Mouse (Mus musculus) G1E (cell line): Measurements from ENCODE around the gene Keap1. TPM values are rescaled to one million over a fixed set of nuclear protein-coding genes. Genes with fewer than 3 reads are reported as not detected.
A peak's percentile ranks its signal among the peaks of the same experiment; 100 is the strongest.

Experiments
- ATAC-seq: 2 replicates; pipeline ENCODE4 v1.8.0; 2016; ENCODE audit warnings: mild to moderate bottlenecking; ENCODE audit not compliant: insufficient number of reproducible peaks, poor library complexity, low FRiP score, severe bottlenecking; ENCODE audit errors: extremely low read depth
- DNase-seq: peaks from one replicate; pipeline ENCODE4 v3.0.0; 2012; ENCODE audit warnings: low spot score
- H3K27me3 ChIP-seq: 2 replicates; pipeline ENCODE4 v1.6.1; 2012; ENCODE audit warnings: mild to moderate bottlenecking, low read length, inconsistent platforms; ENCODE audit not compliant: insufficient read depth
- H3K36me3 ChIP-seq: replicated peaks from 2 replicates; pipeline ENCODE3; 2012; ENCODE audit warnings: mild to moderate bottlenecking, inconsistent platforms
- H3K4me1 ChIP-seq: 2 replicates; pipeline ENCODE4 v1.6.1; 2012; ENCODE audit warnings: low read depth, low read length, inconsistent platforms, mixed read lengths; ENCODE audit not compliant: insufficient read depth
- H3K4me3 ChIP-seq: 2 replicates; pipeline ENCODE4 v1.5.1; 2012; ENCODE audit warnings: low read depth, mild to moderate bottlenecking, inconsistent platforms, low read length, moderate library complexity, mixed read lengths
- H3K9me3 ChIP-seq: replicated peaks from 2 replicates; pipeline ENCODE4 v1.6.1; 2012; ENCODE audit warnings: inconsistent platforms
- CTCF ChIP-seq: IDR thresholded peaks from 2 replicates; pipeline ENCODE4 v1.5.1; 2012; ENCODE audit warnings: low read depth, low read length, inconsistent platforms, mixed read lengths
- GATA1 ChIP-seq: IDR thresholded peaks from 2 replicates; pipeline ENCODE4 v1.6.1; 2012; ENCODE audit warnings: borderline replicate concordance, low read length, inconsistent platforms, mixed read lengths
- GATA2 ChIP-seq: IDR thresholded peaks from 2 replicates; pipeline ENCODE4 v1.6.1; 2012; ENCODE audit warnings: low read depth, low read length, inconsistent platforms, borderline replicate concordance
- POLR2AphosphoS5 ChIP-seq: IDR thresholded peaks from 2 replicates; pipeline ENCODE4 v1.6.1; 2012; ENCODE audit warnings: low read depth, low read length, inconsistent platforms; ENCODE audit not compliant: insufficient replicate concordance
- TAL1 ChIP-seq: conservative IDR thresholded peaks from 2 replicates; pipeline ENCODE4 v1.6.1; 2012; ENCODE audit warnings: low read depth, low read length, inconsistent platforms, mixed read lengths
- polyA plus RNA-seq: library from polyadenylated mRNA; stranded (reverse); fragments of >175 nt; gene quantifications from 2 replicates; pipeline ENCODE4 v1.2.3, GENCODE M21; 2012
- total RNA-seq, 2 experiments: library from RNA; stranded (forward) in 1 of 2; stranded (reverse) in 1 of 2; fragments of 200-1000 nt in 1 of 2; fragments of >200 nt in 1 of 2; fragmentation: Nextera tagmentation in 1 of 2; gene quantifications; 2 replicates each; pipeline ENCODE4 v1.2.3; 2014 to 2017

Gene Keap1
- total and polyA plus RNA-seq, 3 experiments: 21.3 to 73.3 (median 46.4) TPM

- DNase-seq: no peak
- H3K9me3 ChIP-seq: peaks cover 13% of the 10 kb centered on the region
- TF ChIP-seq CTCF: no peak
- TF ChIP-seq GATA2: no peak
- TF ChIP-seq POLR2AphosphoS5: no peak
- no peak for TF ChIP-seq GATA1
- no peak for TF ChIP-seq TAL1
- H3K4me3 ChIP-seq: peak overlapping the region; percentile 1; the same call in 1 of the 2 replicates
- no peak for ATAC-seq
- H3K36me3 ChIP-seq: peaks cover 12% of the 10 kb centered on the region
- H3K27me3 ChIP-seq: peaks cover 41% of the 10 kb centered on the region
- H3K4me1 ChIP-seq: peaks cover 35% of the 10 kb centered on the region
These were observed 5.4 kb upstream of the Keap1 start for GRCm38 (mm10) chr9:21244428-21245112.

- Histone ChIP-seq H3K9me3 (peaks cover 13% of the 10 kb centered on the region), H3K4me3 (no peak overlapping the region), H3K4me1 (peaks cover 40% of the 10 kb centered on the region), H3K36me3 (peaks cover 12% of the 10 kb centered on the region), H3K27me3 (peaks cover 35% of the 10 kb centered on the region)
- TF ChIP-seq POLR2AphosphoS5 (no peak), GATA2 (no peak), TAL1 (no peak), CTCF (no peak), GATA1 (no peak)
- no peak for ATAC-seq
- no peak for DNase-seq
These were observed 4.8 kb upstream of the Keap1 start for GRCm38 (mm10) chr9:21243826-21244427.

GRCm38 (mm10) chr9:21241343-21241742, 2.2 kb upstream of the Keap1 start:
- H3K27me3 ChIP-seq: peaks cover 21% of the 10 kb centered on the region
- DNase-seq: peak; percentile 75
- no peak for ATAC-seq
- H3K4me1 ChIP-seq: peaks cover 56% of the 10 kb centered on the region
- H3K4me3 ChIP-seq: no peak overlapping the region
- peaks cover 13% of the 10 kb centered on the region for H3K9me3 ChIP-seq
- H3K36me3 ChIP-seq: peaks cover 24% of the 10 kb centered on the region
- TF ChIP-seq GATA2 (no peak), TAL1 (no peak), POLR2AphosphoS5 (no peak), CTCF (peak; percentile 93)

- no peak for ATAC-seq
- peaks cover 8% of the 10 kb centered on the region for H3K9me3 ChIP-seq
- H3K36me3 ChIP-seq: peaks cover 42% of the 10 kb centered on the region
- no peak for DNase-seq
- peaks cover 8% of the 10 kb centered on the region for H3K27me3 ChIP-seq
- H3K4me1 ChIP-seq: peaks cover 62% of the 10 kb centered on the region
- peak overlapping the region; percentile 88 for H3K4me3 ChIP-seq
- TF ChIP-seq GATA1 (no peak), POLR2AphosphoS5 (no peak), CTCF (no peak), GATA2 (no peak), TAL1 (no peak)
These were observed 296 bp upstream of the Keap1 start for GRCm38 (mm10) chr9:21239465-21239848.

GRCm38 (mm10) chr9:21238004-21238732, 993 bp downstream of the Keap1 start:
- DNase-seq (no peak), ATAC-seq (no peak)
- Histone ChIP-seq H3K4me3 (peak overlapping the region; percentile 88), H3K9me3 (no peaks in the 10 kb centered on the region), H3K27me3 (no peaks in the 10 kb centered on the region), H3K36me3 (peaks cover 55% of the 10 kb centered on the region), H3K4me1 (peaks cover 61% of the 10 kb centered on the region)
- TF ChIP-seq TAL1: no peak
- no peak for TF ChIP-seq GATA2

- Histone ChIP-seq H3K4me1 (peaks cover 62% of the 10 kb centered on the region), H3K9me3 (no peaks in the 10 kb centered on the region), H3K36me3 (peaks cover 62% of the 10 kb centered on the region), H3K27me3 (no peaks in the 10 kb centered on the region), H3K4me3 (peak overlapping the region; percentile 88)
- DNase-seq: peak; percentile 69
- TF ChIP-seq TAL1: no peak
- TF ChIP-seq POLR2AphosphoS5: no peak
- TF ChIP-seq GATA1: no peak
- TF ChIP-seq CTCF: 0 out of 2 replicates have a peak, but pooled peaks have one; percentile 22
- no peak for TF ChIP-seq GATA2
- ATAC-seq: peak; percentile 43
These were observed 1.7 kb downstream of the Keap1 start for GRCm38 (mm10) chr9:21237368-21238003.
